ENCODE assay signal across 8 mouse cellular contexts in genomic region chrX:103820307-103821194, GRCm38 (mm10). TPM values are rescaled to one million over a fixed set of nuclear protein-coding genes. Genes with fewer than 3 reads are reported as not detected.
DNase-seq lines count a peak whose midpoint lies in the region; ATAC-seq lines count a peak whose summit lies in the region.

No protein-coding gene starts in this region.

- 0 out of 2 replicates have a peak, but pooled peaks cover 4% of the 10 kb centered on the region for H3K4me1 ChIP-seq in hindbrain, embryonic 12.5 days
- H3K4me1 ChIP-seq in liver, embryonic 11.5 days (replicated peaks; ENCODE audit: control insufficient read depth, insufficient read depth, low read length), result no peaks in the 10 kb centered on the region
- H3K4me1 ChIP-seq in neural tube, embryonic 15.5 days, result peaks cover 9% of the 10 kb centered on the region

- H3K9me3 ChIP-seq in hindbrain, embryonic 12.5 days (replicated peaks), result no peaks in the 10 kb centered on the region
- H3K9me3 ChIP-seq in liver, embryonic 11.5 days (ENCODE audit: control insufficient read depth, low read length), result no peaks in the 10 kb centered on the region
- H3K9me3 ChIP-seq in neural tube, embryonic 15.5 days (replicated peaks), result no peaks in the 10 kb centered on the region

- peak overlapping the region; percentile 75 for H3K4me2 ChIP-seq in hindbrain, embryonic 12.5 days (replicated peaks)
- H3K4me2 ChIP-seq in liver, embryonic 11.5 days, result peak overlapping the region; percentile 75
- H3K4me2 ChIP-seq in neural tube, embryonic 15.5 days, result peak overlapping the region; percentile 75

- H3K36me3 ChIP-seq in hindbrain, embryonic 12.5 days, result no peaks in the 10 kb centered on the region
- H3K36me3 ChIP-seq in liver, embryonic 11.5 days (ENCODE audit: control insufficient read depth, insufficient read depth, low read length), result no peaks in the 10 kb centered on the region
- H3K36me3 ChIP-seq in neural tube, embryonic 15.5 days, result no peaks in the 10 kb centered on the region

- H3K4me3 ChIP-seq in hindbrain, embryonic 12.5 days, result peak overlapping the region; percentile 49
- peak overlapping the region; percentile 51 for H3K4me3 ChIP-seq in liver, embryonic 11.5 days (ENCODE audit: low read depth, low read length)
- H3K4me3 ChIP-seq in neural tube, embryonic 15.5 days (replicated peaks), result peak overlapping the region; percentile 56

- WGBS in hindbrain, embryonic 12.5 days, result 18% methylated on average over 35 of the region's 35 CpGs
- 16% methylated on average over 34 of the region's 35 CpGs for WGBS in liver, embryonic 11.5 days
- 23% methylated on average over 35 of the region's 35 CpGs for WGBS in neural tube, embryonic 15.5 days

- H3K9ac ChIP-seq in hindbrain, embryonic 12.5 days, result peak overlapping the region; percentile 67; the same call in 1 of the 2 replicates
- no peak overlapping the region for H3K9ac ChIP-seq in liver, embryonic 11.5 days (ENCODE audit: low read depth, low read length)
- peak overlapping the region; percentile 62 for H3K9ac ChIP-seq in neural tube, embryonic 15.5 days (replicated peaks)

- peak; percentile 20 for ATAC-seq in hindbrain, embryonic 12.5 days (ENCODE audit: low FRiP score)
- 0 out of 2 replicates have a peak, but pooled peaks have one; percentile 30 for ATAC-seq in liver, embryonic 11.5 days (replicated peaks; ENCODE audit: low FRiP score)
- ATAC-seq in neural tube, embryonic 15.5 days (ENCODE audit: low FRiP score), result 0 out of 2 replicates have a peak, but pooled peaks have one; percentile 26

- no peak overlapping the region for H3K27ac ChIP-seq in hindbrain, embryonic 12.5 days
- H3K27ac ChIP-seq in liver, embryonic 11.5 days (ENCODE audit: low read depth, low read length), result no peak overlapping the region
- H3K27ac ChIP-seq in neural tube, embryonic 15.5 days (replicated peaks), result no peak overlapping the region

- peak; percentile 33 for DNase-seq in adrenal gland, adult 2 months
- DNase-seq in adrenal gland, adult 18-20 months (ENCODE audit: low spot score in 2 of 2), result no peak
- DNase-seq in thymus, postnatal 14 days, result peak; percentile 2
- DNase-seq in thymus, postnatal 10 days (ENCODE audit: low spot score in 2 of 2), result no peak
- peak; percentile 34 for DNase-seq in liver, embryonic 11.5 days (ENCODE audit: low spot score)
- DNase-seq in urinary bladder, adult 2 months (ENCODE audit: low spot score), result no peak

- H3K27me3 ChIP-seq in hindbrain, embryonic 12.5 days, result peaks cover 82% of the 10 kb centered on the region
- peaks cover 66% of the 10 kb centered on the region for H3K27me3 ChIP-seq in liver, embryonic 11.5 days (replicated peaks; ENCODE audit: control insufficient read depth, insufficient read depth, low read length)
- H3K27me3 ChIP-seq in neural tube, embryonic 15.5 days (replicated peaks), result peaks cover 65% of the 10 kb centered on the region

RNA-seq across cellular contexts. Expression of gene Slc16a2, which starts 1.2 kb away (rescaled TPM):
- total RNA-seq in adrenal gland, adult 2 months (2021), result 10 to 100 TPM; 30.7 to 46.6 TPM
- 45.9 and 51.8 TPM in 2 replicates for polyA plus RNA-seq in adrenal gland, adult 2 months (2012; rRNA removed)
- total RNA-seq in adrenal gland, adult 18-20 months (2021), result 10 to 100 TPM; 25.2 to 52.4 TPM
- 17.0 and 19.4 TPM in 2 replicates for polyA plus RNA-seq in hindbrain, embryonic 12.5 days (2016; fragmentation: Nextera tagmentation; extraction: Ambion mirVana)
- polyA plus RNA-seq in liver, embryonic 11.5 days (2014; fragmentation: Nextera tagmentation; extraction: Ambion mirVana), result 4.9 and 5.6 TPM in 2 replicates
- 19.1 and 20.3 TPM in 2 replicates for polyA plus RNA-seq in neural tube, embryonic 15.5 days (2015; fragmentation: Nextera tagmentation; extraction: Ambion mirVana)
- 9.3 and 12.5 TPM in 2 replicates for polyA plus RNA-seq in urinary bladder, adult 2 months (2012; rRNA removed)

Comparison
In these comparisons a context has a peak if more than half of its experiments do, and no peak if none do; other contexts are left out.
1. DNase-seq: peak in adrenal gland, adult 2 months (single experiment), thymus, postnatal 14 days (single experiment) and liver, embryonic 11.5 days (single experiment); none in adrenal gland, adult 18-20 months (0 of 2), thymus, postnatal 10 days (0 of 2) and urinary bladder, adult 2 months (single experiment).
2. Peak in every context shown above with its lines, with median percentiles within 50 percentile points of each other: ATAC-seq, H3K4me2 ChIP-seq and H3K4me3 ChIP-seq.